Mouse (Mus musculus) embryonic fibroblast, embryonic 13.5 days (primary cell): ENCODE measurements around the gene Sin3b.

Experiments
- CTCF ChIP-seq: IDR thresholded peaks from 2 replicates; pipeline ENCODE4 v1.5.1; 2011; ENCODE audit warnings: mild to moderate bottlenecking, control low read depth, low read length, moderate library complexity, borderline replicate concordance; ENCODE audit not compliant: insufficient read depth
- POLR2A ChIP-seq: IDR thresholded peaks from 2 replicates; pipeline ENCODE4 v1.6.1; 2011; ENCODE audit warnings: low read depth, mild to moderate bottlenecking, control low read depth, low read length, moderate library complexity

DNA sequence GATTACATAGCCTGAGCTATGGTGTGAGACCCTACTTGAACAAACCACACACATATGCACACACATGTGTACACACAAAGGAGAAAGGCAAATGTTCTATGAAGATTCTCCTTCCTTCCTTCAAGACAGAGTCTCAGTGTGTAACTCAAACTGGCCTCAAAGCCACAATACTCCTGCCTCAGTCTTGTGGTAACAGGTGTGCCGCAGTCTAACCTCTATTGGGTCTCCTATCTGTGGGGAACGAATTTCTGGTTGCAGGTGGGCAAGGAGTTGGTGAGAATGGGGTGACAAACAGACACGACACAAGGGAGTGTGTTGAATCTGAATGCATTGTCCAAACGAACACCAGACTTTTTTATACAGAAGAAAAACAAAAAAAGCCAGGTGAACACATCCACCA, 46.6 kb upstream of the Sin3b start:
- TF ChIP-seq CTCF (no peak), POLR2A (no peak)
